Mouse (Mus musculus) MEL (cell line): ENCODE data around the gene Olfr720. TPM values are rescaled to one million over a fixed set of nuclear protein-coding genes. Genes with fewer than 3 reads are reported as not detected.

Source experiments
- DNase-seq: peaks from one replicate; pipeline ENCODE4 v3.0.0; 2011; ENCODE audit warnings: low read depth, low spot score
- H3K27ac ChIP-seq: 2 replicates; pipeline ENCODE4 v1.5.1; 2012; ENCODE audit warnings: low read depth, mild to moderate bottlenecking, control low read depth, low read length, moderate library complexity; ENCODE audit not compliant: control insufficient read depth
- H3K27me3 ChIP-seq, 2 experiments: fragments of 150-350 bp in 1 of 2; sonication (generic) in 1 of 2; 2 replicates each; pipeline ENCODE4 v1.6.1; 2012; ENCODE audit warnings: low read length in 2 of 2, mild to moderate bottlenecking in 2 of 2, improper control_type of control experiment in 1 of 2, moderate library complexity in 1 of 2; ENCODE audit not compliant: insufficient read depth in 2 of 2, control insufficient read depth in 1 of 2
- H3K36me3 ChIP-seq, 2 experiments: 2 replicates each; pipeline ENCODE4 v1.6.1; 2012 to 2014; ENCODE audit warnings: low read length in 2 of 2, improper control_type of control experiment in 1 of 2, inconsistent platforms in 1 of 2, mild to moderate bottlenecking in 1 of 2; ENCODE audit not compliant: insufficient read depth in 2 of 2, control insufficient read depth in 1 of 2
- H3K4me1 ChIP-seq, 2 experiments: fragments of 150-350 bp in 1 of 2; sonication (generic) in 1 of 2; 2 replicates each; pipeline ENCODE4 v1.6.1; 2012; ENCODE audit warnings: low read length in 2 of 2, improper control_type of control experiment in 1 of 2, mild to moderate bottlenecking in 1 of 2; ENCODE audit not compliant: insufficient read depth in 2 of 2, control insufficient read depth in 1 of 2
- H3K4me3 ChIP-seq, 2 experiments: fragments of 150-350 bp in 1 of 2; sonication (generic) in 1 of 2; 2 replicates each; pipeline ENCODE4 v1.5.1; 2012; ENCODE audit warnings: low read depth in 2 of 2, low read length in 2 of 2, mild to moderate bottlenecking in 2 of 2, moderate library complexity in 2 of 2, control low read depth in 1 of 2, improper control_type of control experiment in 1 of 2; ENCODE audit not compliant: control insufficient read depth in 1 of 2, insufficient read depth in 1 of 2
- H3K79me2 ChIP-seq: 2 replicates; pipeline ENCODE4 v1.6.1; 2012; ENCODE audit warnings: mild to moderate bottlenecking, low read length, moderate library complexity; ENCODE audit not compliant: control insufficient read depth, poor library complexity, insufficient read depth
- H3K9ac ChIP-seq: 2 replicates; pipeline ENCODE4 v1.6.1; 2012; ENCODE audit warnings: low read depth, mild to moderate bottlenecking, control low read depth, low read length, moderate library complexity; ENCODE audit not compliant: control insufficient read depth, poor library complexity, severe bottlenecking
- H3K9me3 ChIP-seq: fragments of 150-350 bp; sonication (generic); replicated peaks from 2 replicates; pipeline ENCODE4 v1.6.1; 2012; ENCODE audit warnings: mild to moderate bottlenecking, low read length, improper control_type of control experiment, moderate library complexity; ENCODE audit not compliant: insufficient read depth
- CHD1 ChIP-seq: IDR thresholded peaks from 2 replicates; pipeline ENCODE4 v1.6.1; 2012; ENCODE audit warnings: low read depth, mild to moderate bottlenecking, inconsistent platforms, low read length, improper control_type of control experiment
- E2F4 ChIP-seq: IDR thresholded peaks from 2 replicates; pipeline ENCODE4 v1.6.1; 2011; ENCODE audit warnings: low read depth, low read length, improper control_type of control experiment, borderline replicate concordance
- EP300 ChIP-seq, 2 experiments: IDR thresholded peaks; 2 replicates each; pipeline ENCODE4 v1.6.1; 2011; ENCODE audit warnings: improper control_type of control experiment in 2 of 2, low read length in 2 of 2, low read depth in 1 of 2, mild to moderate bottlenecking in 1 of 2
- JUND ChIP-seq: IDR thresholded peaks from 2 replicates; pipeline ENCODE4 v1.6.1; 2011; ENCODE audit warnings: low read depth, mild to moderate bottlenecking, improper control_type of control experiment, low read length
- MAFK ChIP-seq: IDR thresholded peaks from 2 replicates; pipeline ENCODE4 v1.6.1; 2011; ENCODE audit warnings: low read depth, mild to moderate bottlenecking, low read length, improper control_type of control experiment, borderline replicate concordance
- MXI1 ChIP-seq: IDR thresholded peaks from 2 replicates; pipeline ENCODE4 v1.6.1; 2011; ENCODE audit warnings: mild to moderate bottlenecking, low read depth, low read length, improper control_type of control experiment
- MYB ChIP-seq: IDR thresholded peaks from 2 replicates; pipeline ENCODE4 v1.6.1; 2011; ENCODE audit warnings: mild to moderate bottlenecking, low read depth, low read length, improper control_type of control experiment
- NELFE ChIP-seq: IDR thresholded peaks from 2 replicates; pipeline ENCODE4 v1.6.1; 2011; ENCODE audit warnings: low read depth, low read length, improper control_type of control experiment
- NRF1 ChIP-seq: IDR thresholded peaks from 2 replicates; pipeline ENCODE4 v1.6.1; 2014; ENCODE audit warnings: low read depth, mild to moderate bottlenecking, inconsistent platforms, low read length, improper control_type of control experiment, moderate library complexity; ENCODE audit not compliant: poor library complexity, insufficient read depth, severe bottlenecking
- POLR2A ChIP-seq, 2 experiments: IDR thresholded peaks; 2 replicates each; pipeline ENCODE4 v1.6.1; 2011 to 2012; ENCODE audit warnings: low read length in 2 of 2, mild to moderate bottlenecking in 2 of 2, control low read depth in 1 of 2, improper control_type of control experiment in 1 of 2, low read depth in 1 of 2, moderate library complexity in 1 of 2; ENCODE audit not compliant: control insufficient read depth in 1 of 2, insufficient read depth in 1 of 2, poor library complexity in 1 of 2
- POLR2AphosphoS2 ChIP-seq: IDR thresholded peaks from 2 replicates; pipeline ENCODE4 v1.6.1; 2011; ENCODE audit warnings: low read length, improper control_type of control experiment
- POLR2AphosphoS5 ChIP-seq: IDR thresholded peaks from 2 replicates; pipeline ENCODE4 v1.6.1; 2012; ENCODE audit warnings: low read depth, borderline replicate concordance, mild to moderate bottlenecking, inconsistent platforms, low read length, moderate library complexity, mixed read lengths
- SMC3 ChIP-seq: IDR thresholded peaks from 2 replicates; pipeline ENCODE4 v1.6.1; 2011; ENCODE audit warnings: low read depth, low read length, improper control_type of control experiment
- TAL1 ChIP-seq: IDR thresholded peaks from 2 replicates; pipeline ENCODE4 v1.6.1; 2012; ENCODE audit warnings: mild to moderate bottlenecking, inconsistent platforms, low read length, moderate library complexity, mixed read lengths
- TBP ChIP-seq: IDR thresholded peaks from 2 replicates; pipeline ENCODE4 v1.8.0; 2011; ENCODE audit warnings: low read depth, low read length, improper control_type of control experiment
- polyA plus RNA-seq, 2 experiments: library from polyadenylated mRNA; stranded (reverse) in 1 of 2; unstranded in 1 of 2; fragments of >175 nt in 1 of 2; fragments of >200 nt in 1 of 2; gene quantifications; 2 replicates each; pipeline versions ENCODE4 v1.2.1 to v1.2.4; 2012; ENCODE audit warnings: low replicate concordance in 2 of 2, low read depth in 1 of 2; ENCODE audit not compliant: insufficient read length in 2 of 2, insufficient read depth in 1 of 2, missing spikeins in 1 of 2
- total RNA-seq: library from RNA; depleted of rRNA; stranded (reverse); fragments of 300-350 nt; gene quantifications from 2 replicates; pipeline ENCODE4 v1.2.3, GENCODE M21; 2012; rRNA removed

Olfr720 gene
- total RNA-seq (not detected in 2 replicates), polyA plus RNA-seq (not detected)

DNA sequence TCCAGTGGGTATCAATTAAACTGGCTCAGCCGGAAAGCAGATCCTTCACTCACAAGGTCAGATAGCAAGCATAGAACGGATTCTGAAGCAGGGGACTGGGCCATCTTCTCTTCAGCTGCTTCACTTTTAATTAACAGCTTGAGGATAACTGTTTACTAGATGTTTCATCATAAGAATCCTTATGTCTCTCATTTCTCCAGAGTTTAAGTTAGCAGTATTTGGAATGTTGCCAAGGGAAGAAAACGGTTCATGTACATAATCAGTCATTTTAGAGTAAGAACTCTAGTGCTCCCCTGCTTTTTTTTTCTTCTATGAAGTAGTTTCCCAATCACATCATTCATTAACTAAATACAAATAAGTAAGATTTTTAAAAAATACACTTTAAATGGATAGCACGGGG lies at the start of gene Olfr720:
Gene Olfr720 (minus strand): TSS at position 101 of the 400 bp plus-strand sequence.
- Histone ChIP-seq H3K4me3 (no peak within 1 kb of the TSS), H3K27ac (no peak within 1 kb of the TSS), H3K4me1 (no peaks in the 10 kb centered on the region), H3K9ac (no peak within 1 kb of the TSS), H3K79me2 (no peaks in the 10 kb centered on the region), H3K36me3 (no peaks in the 10 kb centered on the region), H3K27me3 (no peaks in the 10 kb centered on the region), H3K9me3 (no peaks in the 10 kb centered on the region)
- TF ChIP-seq TAL1, result no peak
- no peak for TF ChIP-seq SMC3
- no peak for TF ChIP-seq EP300 (IDR thresholded peaks at IDR 0.05; ENCODE audit: low read depth in 1 of 2, low read length in 2 of 2)
- no peak for TF ChIP-seq MAFK
- no peak for TF ChIP-seq MXI1
- no peak for TF ChIP-seq POLR2AphosphoS2
- TF ChIP-seq TBP, result no peak
- TF ChIP-seq NELFE, result no peak
- no peak for TF ChIP-seq CHD1
- TF ChIP-seq POLR2A (IDR thresholded peaks at IDR 0.05; ENCODE audit: control insufficient read depth in 1 of 2, insufficient read depth in 1 of 2, low read depth in 1 of 2, low read length in 2 of 2, poor library complexity in 1 of 2), result no peak
- TF ChIP-seq MYB, result no peak
- TF ChIP-seq E2F4, result no peak
- TF ChIP-seq JUND, result no peak
- no peak for TF ChIP-seq NRF1
- no peak for TF ChIP-seq POLR2AphosphoS5
- DNase-seq, result no peak

Other genes starting within 250 kb of the Olfr720 start
- 2.3 and 2.7 TPM in 2 replicates for gene Atxn7, start 225.4 kb downstream of the Olfr720 start, total RNA-seq
- 1 to 10 TPM in 1 of 2 experiments, not detected in 1; 7.7 TPM for gene Atxn7, start 225.4 kb downstream of the Olfr720 start, polyA plus RNA-seq
- 121 and 126 TPM in 2 replicates for gene Thoc7, start 225.0 kb downstream of the Olfr720 start, total RNA-seq
- 10 to 100 TPM in 1 of 2 experiments, not detected in 1; 85.8 TPM for gene Thoc7, start 225.0 kb downstream of the Olfr720 start, polyA plus RNA-seq
- 201 and 203 TPM in 2 replicates for gene Psmd6, start 65.9 kb downstream of the Olfr720 start, total RNA-seq
- 100 to 1,000 TPM; 185 to 647 TPM for gene Psmd6, start 65.9 kb downstream of the Olfr720 start, polyA plus RNA-seq
- not detected in 2 replicates for gene Olfr31, start 136.0 kb upstream of the Olfr720 start, total RNA-seq
- gene Olfr31, start 136.0 kb upstream of the Olfr720 start, polyA plus RNA-seq, result under 1 TPM in 1 of 2 experiments, not detected in 1; 0.03 TPM
- 0.42 and 0.75 TPM in 2 replicates for gene Il3ra, start 159.4 kb upstream of the Olfr720 start, total RNA-seq
- gene Il3ra, start 159.4 kb upstream of the Olfr720 start, polyA plus RNA-seq, result under 1 TPM in 1 of 2 experiments, not detected in 1; 0.74 TPM
- gene Olfr721-ps1, start 214.5 kb upstream of the Olfr720 start, total RNA-seq, result not detected in 2 replicates
- not detected for gene Olfr721-ps1, start 214.5 kb upstream of the Olfr720 start, polyA plus RNA-seq